In genomic region chr4:137443625-137444024, GRCm38 (mm10) we compare ENCODE assay signal across 8 mouse cellular contexts. TPM values are rescaled to one million over a fixed set of nuclear protein-coding genes. Genes with fewer than 3 reads are reported as not detected.
DNase-seq lines count a peak whose midpoint lies in the region; ATAC-seq lines count a peak whose summit lies in the region.

No protein-coding gene starts in this region.

- peaks cover 41% of the 10 kb centered on the region for H3K4me1 ChIP-seq in liver, embryonic 12.5 days

- no peaks in the 10 kb centered on the region for H3K9me3 ChIP-seq in liver, embryonic 12.5 days (replicated peaks)

- no peak overlapping the region for H3K27ac ChIP-seq in liver, embryonic 12.5 days

- DNase-seq in 416B (ENCODE audit: low read depth) (peak; percentile 41), R1 (ENCODE audit: low read depth, low spot score) (peak; percentile 71)
- DNase-seq in cerebellum, postnatal 14 days = peak; percentile 92 to 93
- DNase-seq in gastrocnemius, postnatal 4 days (ENCODE audit: low spot score in 2 of 2) = peak; percentile 50 to 69
- peak; percentile 88 for DNase-seq in kidney, postnatal 10 days
- peak; percentile 82 for DNase-seq in ovary, postnatal 14 days (ENCODE audit: low spot score)
- DNase-seq in urinary bladder, postnatal 10 days (ENCODE audit: low spot score) = peak; percentile 32

- WGBS in liver, embryonic 12.5 days (ENCODE audit: insufficient replicate concordance) = 30% methylated on average over 5 of the region's 5 CpGs

- H3K4me2 ChIP-seq in liver, embryonic 12.5 days = peak overlapping the region; percentile 27; the same call in 1 of the 2 replicates

- no peak overlapping the region for H3K9ac ChIP-seq in liver, embryonic 12.5 days

- H3K36me3 ChIP-seq in liver, embryonic 12.5 days = no peaks in the 10 kb centered on the region

- no peak overlapping the region for H3K4me3 ChIP-seq in liver, embryonic 12.5 days

- no peaks in the 10 kb centered on the region for H3K27me3 ChIP-seq in liver, embryonic 12.5 days (replicated peaks)

- no peak for ATAC-seq in liver, embryonic 12.5 days

RNA-seq across cellular contexts. Expression of gene 1700013G24Rik, which starts 9.5 kb away (rescaled TPM):
- total RNA-seq in gastrocnemius, postnatal 4 days (2021) = under 1 TPM in 1 of 2 experiments, not detected in 1; 0.34 TPM
- polyA plus RNA-seq in liver, embryonic 12.5 days (2016; fragmentation: Nextera tagmentation; extraction: Ambion mirVana) = not detected in 2 replicates

RNA-seq across cellular contexts. Expression of gene Cela3b, which starts 13.3 kb away (rescaled TPM):
- under 1 TPM in 1 of 2 experiments, not detected in 1; 0.34 TPM for total RNA-seq in gastrocnemius, postnatal 4 days (2021)
- not detected in 2 replicates for polyA plus RNA-seq in liver, embryonic 12.5 days (2016; fragmentation: Nextera tagmentation; extraction: Ambion mirVana)

RNA-seq across cellular contexts. Expression of gene Hspg2, which starts 24.9 kb away (rescaled TPM):
- total RNA-seq in gastrocnemius, postnatal 4 days (2021) = 100 to 1,000 TPM; 336 to 381 TPM
- 6.4 and 7.3 TPM in 2 replicates for polyA plus RNA-seq in liver, embryonic 12.5 days (2016; fragmentation: Nextera tagmentation; extraction: Ambion mirVana)

RNA-seq across cellular contexts. Expression of gene Cela3a, which starts 34.0 kb away (rescaled TPM):
- total RNA-seq in gastrocnemius, postnatal 4 days (2021) = under 1 TPM in 1 of 2 experiments, not detected in 1; 0.34 TPM
- not detected in 2 replicates for polyA plus RNA-seq in liver, embryonic 12.5 days (2016; fragmentation: Nextera tagmentation; extraction: Ambion mirVana)

Comparison
In these comparisons a context has a peak if more than half of its experiments do, and no peak if none do; other contexts are left out.
1. DNase-seq: peak in every context shown above with its lines; median percentile 92 in cerebellum, postnatal 14 days; 88 in kidney, postnatal 10 days; 82 in ovary, postnatal 14 days; 71 in R1; 60 in gastrocnemius, postnatal 4 days; 41 in 416B; 32 in urinary bladder, postnatal 10 days.